Mouse (Mus musculus) bone marrow macrophage, adult 2 months (primary cell): ENCODE measurements around the gene Chdh.

ENCODE experiments used
- CTCF ChIP-seq: IDR thresholded peaks from 2 replicates; pipeline ENCODE4 v1.5.1; 2012; ENCODE audit warnings: low read depth, mild to moderate bottlenecking, low read length, moderate library complexity
- POLR2A ChIP-seq: IDR thresholded peaks from 2 replicates; pipeline ENCODE4 v1.6.1; 2012; ENCODE audit warnings: mild to moderate bottlenecking, low read depth, low read length, borderline replicate concordance

DNA sequence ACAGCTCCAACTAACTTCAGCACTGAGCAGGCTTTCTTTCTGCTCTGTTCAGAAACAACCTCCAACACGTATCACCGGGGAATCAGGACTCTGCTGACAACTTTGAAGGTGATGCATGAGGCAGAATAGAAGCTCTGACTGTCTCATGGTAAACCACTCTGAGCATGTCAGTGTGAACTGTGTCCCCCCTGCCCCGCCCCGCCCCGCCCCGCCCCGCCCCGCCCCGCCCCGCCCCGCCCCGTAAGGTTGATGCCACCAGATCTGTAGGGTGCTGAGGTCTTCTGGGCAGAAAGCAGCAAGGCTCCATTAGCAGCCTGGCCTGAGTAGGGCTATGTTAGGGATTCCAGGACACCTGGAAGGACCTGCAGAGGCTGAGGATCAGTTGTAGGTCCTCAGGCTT, 57.9 kb downstream of the Chdh start:
- TF ChIP-seq POLR2A (no peak), CTCF (no peak)
